Mouse (Mus musculus): ENCODE data around the gene Fastkd5.
A peak's percentile ranks its signal among the peaks of the same experiment; 100 is the strongest.

Fastkd5 gene

DNA sequence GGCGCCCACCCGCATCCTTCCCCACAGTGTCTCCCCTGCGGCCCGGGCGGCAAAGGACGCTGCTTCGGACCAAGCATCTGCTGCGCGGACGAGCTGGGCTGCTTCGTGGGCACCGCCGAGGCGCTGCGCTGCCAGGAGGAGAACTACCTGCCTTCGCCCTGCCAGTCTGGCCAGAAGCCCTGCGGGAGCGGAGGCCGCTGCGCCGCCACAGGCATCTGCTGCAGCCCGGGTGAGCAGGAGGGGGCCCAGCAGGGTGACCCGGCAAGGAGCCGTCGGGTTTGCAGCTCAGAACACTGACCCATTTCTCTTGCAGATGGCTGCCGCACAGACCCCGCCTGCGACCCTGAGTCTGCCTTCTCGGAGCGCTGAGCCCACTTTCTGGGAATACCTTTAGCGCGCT, 53.3 kb downstream of the Fastkd5 start:
- DNase-seq: peak; percentile 46

DNA sequence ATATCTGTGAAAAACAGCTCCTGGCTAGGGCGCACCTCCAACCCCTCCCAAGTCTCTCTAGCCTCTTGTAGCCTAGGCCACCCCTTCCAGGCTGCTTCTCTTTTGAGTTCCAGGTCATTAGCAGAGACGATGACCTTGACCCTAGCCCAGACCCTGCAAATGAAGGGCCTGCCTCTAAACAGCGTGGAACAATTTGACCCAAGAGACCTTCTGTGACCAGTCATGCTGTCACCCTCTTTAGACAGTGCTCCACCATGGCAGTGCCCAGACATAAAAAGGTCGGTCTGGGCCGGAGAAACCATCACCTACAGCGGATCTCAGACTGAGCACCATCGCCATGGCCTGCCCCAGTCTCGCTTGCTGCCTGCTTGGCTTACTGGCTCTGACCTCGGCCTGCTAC, 54.0 kb downstream of the Fastkd5 start, which contains the start of gene Oxt:
Gene Oxt (plus strand): TSS at position 301 of the 400 bp plus-strand sequence.
- no peak for DNase-seq

DNA sequence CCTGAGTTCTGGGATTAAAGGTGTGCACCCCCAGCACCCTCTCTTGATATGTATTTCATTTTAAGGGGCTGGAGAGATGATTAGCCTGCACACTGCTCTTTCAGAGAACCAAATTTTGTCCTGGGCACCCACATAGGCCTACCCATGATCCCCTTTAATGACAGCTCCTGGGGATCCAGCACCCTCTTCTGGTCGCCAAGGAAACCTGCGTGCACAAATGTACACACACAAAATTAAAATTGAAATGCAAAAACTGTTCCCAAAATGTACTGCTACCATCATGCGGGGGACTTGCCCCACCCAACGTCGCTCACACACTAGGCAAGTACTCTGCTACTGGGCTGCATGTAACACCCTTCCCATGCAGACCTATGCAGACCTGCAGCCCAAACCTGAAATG, 54.9 kb downstream of the Fastkd5 start:
- no peak for DNase-seq

DNA sequence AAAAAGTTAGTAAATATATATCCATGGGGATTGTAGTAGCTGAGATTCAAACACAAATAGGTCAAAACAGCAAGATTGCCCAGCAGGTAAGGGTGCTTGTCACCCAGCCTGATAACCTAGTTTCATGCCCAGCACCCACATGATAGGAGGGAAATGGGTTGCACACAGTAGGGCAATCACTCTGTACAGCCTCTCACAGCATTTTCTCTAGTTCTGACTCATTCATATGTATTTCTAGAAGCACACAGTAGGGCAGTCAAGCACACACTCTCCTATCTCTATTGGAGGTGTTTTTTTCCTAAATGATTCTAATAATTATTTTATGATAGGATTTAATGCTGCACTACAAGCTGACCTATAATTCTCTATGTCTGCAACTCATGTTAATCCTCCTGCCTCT, 59.9 kb downstream of the Fastkd5 start:
- DNase-seq: no peak

DNA sequence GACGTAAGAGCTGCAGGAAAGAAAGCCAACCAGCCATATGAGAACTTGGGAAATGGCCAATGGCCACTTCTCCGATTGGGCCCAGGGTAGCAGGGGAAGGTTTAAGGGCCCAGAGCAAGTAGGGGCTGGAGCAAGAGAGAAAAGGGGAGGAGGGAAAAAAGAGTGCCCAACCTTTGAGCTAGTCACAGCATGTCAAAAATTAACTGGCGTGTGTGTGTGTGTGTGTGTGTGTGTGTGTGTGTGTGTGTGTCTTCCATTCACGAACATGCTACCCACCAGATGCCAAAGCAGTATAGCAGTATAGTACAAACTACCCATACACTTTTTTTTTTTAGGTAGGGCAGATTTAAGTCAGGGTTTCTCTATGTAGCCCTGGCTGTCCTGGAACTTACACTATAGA, 60.9 kb downstream of the Fastkd5 start:
- no peak for DNase-seq

DNA sequence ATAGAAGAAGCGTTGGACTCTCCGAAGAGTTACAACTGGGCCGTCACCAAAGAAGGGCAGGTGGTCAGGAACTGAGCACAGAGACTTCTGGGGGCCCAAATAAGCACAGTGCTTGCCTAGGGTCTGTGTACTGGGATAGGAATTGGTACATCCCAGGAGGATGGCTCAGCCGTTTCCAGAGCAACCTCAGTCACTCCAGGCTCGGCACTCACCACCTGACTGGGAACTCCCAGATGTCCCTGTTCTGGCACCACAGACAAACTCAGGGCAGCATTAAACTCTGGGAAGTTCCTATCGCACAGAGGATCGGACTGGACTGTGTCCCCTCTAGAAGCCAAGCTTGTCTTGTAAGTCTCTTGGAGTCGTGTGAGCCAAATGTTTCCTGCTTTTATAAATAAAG, 64.8 kb downstream of the Fastkd5 start:
- DNase-seq: no peak

DNA sequence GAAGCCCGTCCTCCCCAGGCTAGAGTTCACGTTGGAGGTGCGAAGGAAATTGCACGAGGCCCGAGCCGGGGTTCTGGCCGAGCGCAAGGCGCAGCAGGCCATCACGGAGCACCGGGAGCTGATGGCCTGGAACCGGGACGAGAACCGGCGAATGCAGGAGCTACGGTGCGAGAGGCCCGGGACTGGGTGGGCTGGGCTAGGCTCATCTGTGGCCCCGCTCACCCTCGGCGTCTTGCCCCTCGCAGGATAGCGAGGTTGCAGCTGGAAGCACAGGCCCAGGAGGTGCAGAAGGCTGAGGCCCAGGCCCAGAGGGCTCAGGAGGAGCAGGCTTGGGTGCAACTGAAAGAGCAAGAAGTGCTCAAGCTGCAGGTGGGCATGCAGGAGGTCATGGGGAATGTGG, 65.8 kb downstream of the Fastkd5 start:
- DNase-seq: peak; percentile 50
